Mouse (Mus musculus) testis, adult 2 months (tissue): ENCODE results near the gene Gse1. TPM values are rescaled to one million over a fixed set of nuclear protein-coding genes. Genes with fewer than 3 reads are reported as not detected.

ENCODE experiments used
- H3K27ac ChIP-seq: fragments of 200-500 bp; 2 replicates; pipeline ENCODE4 v1.5.1; 2012; ENCODE audit warnings: low read depth, low read length; ENCODE audit not compliant: control insufficient read depth, insufficient read depth
- H3K27me3 ChIP-seq: fragments of 200-500 bp; 2 replicates; pipeline ENCODE4 v1.6.1; 2012; ENCODE audit warnings: mild to moderate bottlenecking, low read length, moderate library complexity; ENCODE audit not compliant: control insufficient read depth, insufficient read depth
- H3K36me3 ChIP-seq: fragments of 200-500 bp; 2 replicates; pipeline ENCODE4 v1.6.1; 2012; ENCODE audit warnings: mild to moderate bottlenecking, low read length; ENCODE audit not compliant: control insufficient read depth, insufficient read depth
- H3K4me1 ChIP-seq: fragments of 200-500 bp; 2 replicates; pipeline ENCODE4 v1.6.1; 2012; ENCODE audit warnings: low read length; ENCODE audit not compliant: control insufficient read depth, insufficient read depth
- H3K4me3 ChIP-seq: fragments of 200-500 bp; 2 replicates; pipeline ENCODE4 v1.5.1; 2012; ENCODE audit warnings: low read depth, mild to moderate bottlenecking, low read length, moderate library complexity, mixed read lengths; ENCODE audit not compliant: control insufficient read depth
- CTCF ChIP-seq: fragments of 200-500 bp; IDR thresholded peaks from 2 replicates; pipeline ENCODE4 v1.5.1; 2012; ENCODE audit warnings: low read depth, mild to moderate bottlenecking, inconsistent platforms, low read length, moderate library complexity; ENCODE audit not compliant: control insufficient read depth, insufficient read depth, insufficient replicate concordance
- POLR2A ChIP-seq: fragments of 200-500 bp; IDR thresholded peaks from 2 replicates; pipeline ENCODE4 v1.6.1; 2012; ENCODE audit warnings: low read depth, mild to moderate bottlenecking, inconsistent platforms, low read length, moderate library complexity; ENCODE audit not compliant: control insufficient read depth
- polyA plus RNA-seq: library from polyadenylated mRNA; depleted of rRNA; stranded (reverse); fragments of >200 nt; gene quantifications from 2 replicates; pipeline ENCODE4 v1.2.3, GENCODE M21; 2012

The Gse1 gene
- polyA plus RNA-seq, 1 experiment = 4.0 TPM

DNA sequence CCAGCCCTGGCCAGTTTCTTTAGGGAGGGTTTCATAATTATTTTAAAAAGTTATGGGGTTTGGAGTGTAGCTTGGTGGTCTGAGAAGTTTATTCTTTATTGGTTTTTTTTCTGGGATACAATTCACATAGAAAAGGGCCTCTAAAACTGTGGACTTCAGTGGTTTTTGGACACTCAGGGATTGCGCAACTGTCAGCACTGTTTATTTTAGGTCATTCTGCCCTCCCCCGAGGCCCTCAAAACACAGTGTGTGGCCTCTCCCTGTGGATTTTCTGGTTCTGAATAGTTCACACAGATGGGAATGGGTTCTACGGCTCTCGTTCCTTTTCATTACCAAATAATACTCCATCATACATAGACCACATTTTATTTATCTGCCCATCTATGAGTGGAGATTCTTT, 15.0 kb downstream of the Gse1 start:
- Histone ChIP-seq H3K27ac (no peak overlapping the region), H3K4me1 (no peaks in the 10 kb centered on the region; the same call in 1 of the 2 replicates), H3K36me3 (no peaks in the 10 kb centered on the region), H3K27me3 (no peaks in the 10 kb centered on the region), H3K4me3 (no peak overlapping the region)
- TF ChIP-seq POLR2A (no peak), CTCF (no peak)

GRCm38 (mm10) chr8:120243916-120244451, 15.7 kb downstream of the Gse1 start:
- TF ChIP-seq CTCF (no peak), POLR2A (no peak)
- no peak overlapping the region for H3K27ac ChIP-seq

GRCm38 (mm10) chr8:120244553-120244952, 16.3 kb downstream of the Gse1 start:
- H3K4me1 ChIP-seq = peaks cover under 1% of the 10 kb centered on the region; the same call in 1 of the 2 replicates
- no peaks in the 10 kb centered on the region for H3K27me3 ChIP-seq
- no peaks in the 10 kb centered on the region for H3K36me3 ChIP-seq
- no peak overlapping the region for H3K4me3 ChIP-seq
- H3K27ac ChIP-seq = no peak overlapping the region
- TF ChIP-seq POLR2A = no peak
- TF ChIP-seq CTCF = peak; percentile 52; the same call in 1 of the 2 replicates

More at GRCm38 (mm10) chr8:120243916-120244451, 15.7 kb downstream of the Gse1 start:
- no peaks in the 10 kb centered on the region for H3K27me3 ChIP-seq
- H3K36me3 ChIP-seq = no peaks in the 10 kb centered on the region
- no peak overlapping the region for H3K4me3 ChIP-seq
- no peaks in the 10 kb centered on the region; the same call in 1 of the 2 replicates for H3K4me1 ChIP-seq

DNA sequence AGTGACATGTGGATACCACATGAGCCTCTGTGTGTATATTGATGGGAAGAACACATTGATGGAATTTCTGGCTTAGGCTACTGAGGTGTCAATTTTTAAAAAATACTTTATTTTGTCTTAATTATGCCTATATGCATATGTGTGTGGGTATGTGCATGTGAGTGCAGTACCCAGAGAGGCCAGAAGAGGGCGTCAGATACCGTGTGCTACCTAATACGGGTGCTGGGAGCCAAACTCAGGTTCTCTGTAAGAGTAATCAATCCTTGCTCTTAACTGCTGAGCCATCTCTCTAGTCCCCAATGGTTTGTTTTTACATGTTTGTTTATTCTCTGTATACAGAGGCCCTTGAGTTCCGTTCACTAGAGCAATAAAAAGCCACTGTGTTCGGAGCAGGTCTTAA, 19.4 kb downstream of the Gse1 start:
- Histone ChIP-seq H3K27ac (no peak overlapping the region), H3K36me3 (no peaks in the 10 kb centered on the region), H3K27me3 (no peaks in the 10 kb centered on the region), H3K4me3 (peak overlapping the region; percentile 74), H3K4me1 (peaks cover 10% of the 10 kb centered on the region)
- no peak for TF ChIP-seq POLR2A
- peak; percentile 59; the same call in 1 of the 2 replicates for TF ChIP-seq CTCF

GRCm38 (mm10) chr8:120248031-120248430, 19.8 kb downstream of the Gse1 start:
- Histone ChIP-seq H3K36me3 (no peaks in the 10 kb centered on the region), H3K4me3 (peak overlapping the region; percentile 74), H3K4me1 (peaks cover 10% of the 10 kb centered on the region), H3K27ac (no peak overlapping the region), H3K27me3 (no peaks in the 10 kb centered on the region)
- TF ChIP-seq CTCF (no peak), POLR2A (no peak)

DNA sequence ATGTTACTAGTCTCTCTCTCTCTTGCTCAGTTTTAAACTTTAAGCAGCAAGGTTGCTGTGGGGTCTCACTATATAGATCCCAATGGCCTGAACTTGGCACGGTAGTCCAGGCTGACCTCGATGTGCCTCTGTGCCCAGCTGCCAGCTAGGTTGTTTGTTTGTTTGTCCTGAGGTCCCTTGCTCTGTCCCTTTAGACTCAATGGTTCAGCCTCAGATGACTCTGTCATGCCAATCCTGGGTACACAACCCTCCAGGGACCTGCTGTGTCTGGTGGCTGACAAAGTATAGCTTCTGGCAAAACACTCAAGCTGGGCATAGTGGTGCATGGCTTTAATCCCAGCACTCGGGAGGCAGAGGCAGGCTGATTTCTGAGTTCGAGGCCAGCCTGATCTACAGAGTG, 20.2 kb downstream of the Gse1 start:
- Histone ChIP-seq H3K36me3 (no peaks in the 10 kb centered on the region), H3K27me3 (no peaks in the 10 kb centered on the region), H3K27ac (no peak overlapping the region), H3K4me1 (peaks cover 10% of the 10 kb centered on the region), H3K4me3 (no peak overlapping the region; the same call in 1 of the 2 replicates)
- TF ChIP-seq POLR2A = no peak
- no peak for TF ChIP-seq CTCF

DNA sequence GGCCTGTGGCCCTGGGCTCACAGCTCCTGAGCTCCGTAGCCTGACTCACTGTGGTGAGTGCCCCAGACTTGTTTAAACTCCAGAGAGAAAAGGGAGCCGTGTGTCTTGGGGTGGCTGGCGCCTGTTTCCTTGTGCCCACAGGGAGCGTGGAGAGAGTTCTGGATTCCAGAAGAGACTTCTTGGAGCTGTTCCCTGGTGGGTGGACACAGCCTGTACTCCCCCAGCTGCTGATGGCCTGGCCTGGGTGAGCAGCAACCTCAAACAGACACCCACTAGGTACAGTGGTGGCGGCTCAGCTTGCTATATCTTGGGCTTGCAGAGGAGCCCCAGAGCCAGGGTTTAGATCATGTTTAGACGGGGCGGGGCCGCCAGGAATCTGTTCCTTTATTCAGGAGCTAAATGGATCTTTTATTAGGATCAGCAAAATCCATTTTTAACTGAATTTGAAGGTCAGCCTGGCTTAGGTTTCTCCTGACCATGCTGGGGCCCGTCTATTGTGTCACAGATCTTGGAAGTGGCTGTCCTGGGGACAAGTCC, 21.6 kb downstream of the Gse1 start:
- Histone ChIP-seq H3K4me3 (no peak overlapping the region), H3K27ac (no peak overlapping the region), H3K4me1 (peaks cover 10% of the 10 kb centered on the region), H3K36me3 (no peaks in the 10 kb centered on the region), H3K27me3 (no peaks in the 10 kb centered on the region)
- TF ChIP-seq POLR2A = no peak
- no peak for TF ChIP-seq CTCF
